Mouse (Mus musculus): Measurements from ENCODE around the gene Kcnn4.

- no peak for TF ChIP-seq CTCF (IDR thresholded peaks at IDR 0.05; ENCODE audit: extremely low read depth, insufficient read depth, insufficient read length, insufficient replicate concordance)
- TF ChIP-seq POLR2A (IDR thresholded peaks at IDR 0.05; ENCODE audit: low read depth, low read length): no peak
Measured at GRCm38 (mm10) chr7:24398364-24398913, 28.4 kb downstream of the Kcnn4 start.
